ENCODE assay signal across 8 mouse cellular contexts in genomic region chr11:102407834-102408215, GRCm38 (mm10). TPM values are rescaled to one million over a fixed set of nuclear protein-coding genes. Genes with fewer than 3 reads are reported as not detected.
DNase-seq lines count a peak whose midpoint lies in the region; ATAC-seq and TF ChIP-seq lines count a peak whose summit lies in the region.

Gene Slc25a39, minus strand, starts transcription at chr11:102407946.

- peak within 1 kb of the TSS; percentile 99 for H3K27ac ChIP-seq in liver, adult 2 months (replicated peaks; ENCODE audit: insufficient read depth, low read depth, low read length)
- peak within 1 kb of the TSS; percentile 94 for H3K27ac ChIP-seq in intestine, embryonic 15.5 days

- under 1% methylated on average over 19 of the region's 19 CpGs for WGBS in liver, adult 2 months
- under 1% methylated on average over 19 of the region's 19 CpGs for WGBS in intestine, embryonic 15.5 days

- no peak for TF ChIP-seq POLR2A in liver, adult 2 months (IDR thresholded peaks at IDR 0.05; ENCODE audit: extremely low read depth, insufficient read depth, low read length)

- peak within 1 kb of the TSS; percentile 97 for H3K9ac ChIP-seq in liver, adult 2 months (ENCODE audit: low read depth, low read length)
- peak within 1 kb of the TSS; percentile 89 for H3K9ac ChIP-seq in intestine, embryonic 15.5 days

- H3K27me3 ChIP-seq in liver, adult 2 months (ENCODE audit: control insufficient read depth, insufficient read depth, low read length) = no peaks in the 10 kb centered on the region
- H3K27me3 ChIP-seq in intestine, embryonic 15.5 days (replicated peaks) = no peaks in the 10 kb centered on the region

- H3K79me2 ChIP-seq in liver, adult 2 months (ENCODE audit: control insufficient read depth, insufficient read depth, low read length) = peaks cover 7% of the 10 kb centered on the region; the same call in 1 of the 2 replicates

- no peak for TF ChIP-seq CTCF in liver, adult 2 months (IDR thresholded peaks at IDR 0.05; ENCODE audit: low read depth, low read length)

- peaks cover 26% of the 10 kb centered on the region for H3K4me1 ChIP-seq in liver, adult 2 months (ENCODE audit: control insufficient read depth, insufficient read depth, low read length)
- H3K4me1 ChIP-seq in intestine, embryonic 15.5 days (replicated peaks) = peaks cover 17% of the 10 kb centered on the region; the same call in 1 of the 2 replicates

- peaks cover 10% of the 10 kb centered on the region for H3K36me3 ChIP-seq in liver, adult 2 months (ENCODE audit: control insufficient read depth, insufficient read depth, low read length)
- H3K36me3 ChIP-seq in intestine, embryonic 15.5 days = peaks cover 15% of the 10 kb centered on the region

- H3K4me3 ChIP-seq in liver, adult 2 months (ENCODE audit: insufficient read depth, low read depth, low read length) = peak within 1 kb of the TSS; percentile 90
- peak within 1 kb of the TSS; percentile 96 for H3K4me3 ChIP-seq in intestine, embryonic 15.5 days (replicated peaks)

- intact Hi-C loops in gastrocnemius, postnatal 14 days (cut with DNase I; ENCODE audit: low total_unique reads) = no loop called here

- ATAC-seq in intestine, embryonic 15.5 days = peak; percentile 23
- peak; percentile 20; the same call in 1 of the 2 replicates for ATAC-seq in megakaryocyte progenitor cell, adult 5-6 weeks (replicated peaks; ENCODE audit: poor library complexity)

- peak within 1 kb of the TSS; percentile 80 for H3K4me2 ChIP-seq in intestine, embryonic 15.5 days (replicated peaks)

- DNase-seq in liver, adult 2 months (ENCODE audit: extremely low read depth, low read depth, low spot score) = peak; percentile 84
- no peak for DNase-seq in liver
- DNase-seq in adrenal gland, postnatal 4 days (ENCODE audit: low spot score in 2 of 2) = no peak
- DNase-seq in gastrocnemius, postnatal 14 days = no peak
- no peak for DNase-seq in retina, embryonic 14.5 days (ENCODE audit: low spot score)
- DNase-seq in Muller cell, postnatal 12 days (ENCODE audit: inconsistent ontology term) = no peak

- H3K9me3 ChIP-seq in intestine, embryonic 15.5 days = no peaks in the 10 kb centered on the region

RNA-seq across cellular contexts. Expression of gene Slc25a39, which starts in this region (rescaled TPM):
- total RNA-seq in liver, adult 2 months (2014; rRNA removed) = 181 and 243 TPM in 2 replicates
- polyA plus RNA-seq in liver, adult 2 months (2012; rRNA removed) = 1,099 and 1,182 TPM in 2 replicates
- total RNA-seq in adrenal gland, postnatal 4 days (2021) = 100 to 1,000 TPM; 254 to 261 TPM
- total RNA-seq in gastrocnemius, postnatal 14 days (2021) = 10 to 100 TPM; 46.6 to 48.9 TPM
- 305 and 329 TPM in 2 replicates for polyA plus RNA-seq in intestine, embryonic 15.5 days (2015; fragmentation: Nextera tagmentation; extraction: Ambion mirVana)
- 95.5 and 124 TPM in 2 replicates for total RNA-seq in megakaryocyte progenitor cell, adult 5-6 weeks (2015)
- 48.7 and 52.7 TPM in 2 replicates for total RNA-seq in megakaryocyte progenitor cell, adult 5-6 weeks (2017)
